24 mouse cellular contexts compared by ENCODE assay signal in genomic region chr2:104583032-104583431, GRCm38 (mm10). TPM values are rescaled to one million over a fixed set of nuclear protein-coding genes. Genes with fewer than 3 reads are reported as not detected.
A peak's percentile ranks its signal among the peaks of the same experiment; 100 is the strongest.
DNase-seq lines count a peak whose midpoint lies in the region; ATAC-seq and TF ChIP-seq lines count a peak whose summit lies in the region.
"Had no signal": no experiment of that assay in that cellular context is flagged by ENCODE, and none has a peak within 500 bp of the region (broad histone marks: within the 10 kb centered on the region; RNA-seq: fewer than 3 reads in every experiment).

No protein-coding gene starts in this region.

- peak overlapping the region; percentile 61 for H3K27ac ChIP-seq in liver, adult 2 months (replicated peaks; ENCODE audit: insufficient read depth, low read depth, low read length)
- no peak overlapping the region for H3K27ac ChIP-seq in liver, embryonic 12.5 days
- no peak overlapping the region for H3K27ac ChIP-seq in liver, embryonic 16.5 days (ENCODE audit: low read length)
- H3K27ac ChIP-seq in liver, embryonic 11.5 days (ENCODE audit: low read depth, low read length), result no peak overlapping the region
- no peak overlapping the region for H3K27ac ChIP-seq in midbrain, embryonic 12.5 days (replicated peaks)
- H3K27ac ChIP-seq in midbrain, embryonic 14.5 days (replicated peaks; ENCODE audit: low read depth, low read length), result no peak overlapping the region
- H3K27ac ChIP-seq: embryonic facial prominence, embryonic 10.5 days; embryonic facial prominence, embryonic 12.5 days; forebrain, embryonic 13.5 days; forebrain, embryonic 15.5 days had no signal

- DNase-seq in liver, adult 2 months (ENCODE audit: extremely low read depth, low read depth, low spot score), result peak; percentile 98
- DNase-seq in liver, embryonic 11.5 days (ENCODE audit: low spot score), result no peak
- no peak for DNase-seq in midbrain, embryonic 14.5 days
- DNase-seq: adrenal gland, adult 8-10 months; adrenal gland, postnatal 14 days; adrenal gland, postnatal 36 days; B cell, adult 2 months; cerebellum, adult 11-12 months; cerebellum, adult 2 months; cerebellum, adult 9-10 months; cerebellum, postnatal 10 days; cerebellum, postnatal 25 days had no signal

- no peak for TF ChIP-seq POLR2A in liver, adult 2 months (IDR thresholded peaks at IDR 0.05; ENCODE audit: extremely low read depth, insufficient read depth, low read length)

- H3K27me3 ChIP-seq in liver, adult 2 months (ENCODE audit: control insufficient read depth, insufficient read depth, low read length), result no peaks in the 10 kb centered on the region
- H3K27me3 ChIP-seq in liver, embryonic 12.5 days (replicated peaks), result no peaks in the 10 kb centered on the region; the same call in 1 of the 2 replicates
- H3K27me3 ChIP-seq in liver, embryonic 16.5 days (ENCODE audit: control insufficient read depth, insufficient read depth, low read depth, low read length), result no peaks in the 10 kb centered on the region
- no peaks in the 10 kb centered on the region for H3K27me3 ChIP-seq in liver, embryonic 11.5 days (replicated peaks; ENCODE audit: control insufficient read depth, insufficient read depth, low read length)
- no peaks in the 10 kb centered on the region for H3K27me3 ChIP-seq in midbrain, embryonic 12.5 days
- H3K27me3 ChIP-seq in midbrain, embryonic 14.5 days (ENCODE audit: control insufficient read depth, insufficient read depth, low read length), result no peaks in the 10 kb centered on the region
- H3K27me3 ChIP-seq: CH12.LX; embryonic facial prominence, embryonic 12.5 days; forebrain, embryonic 13.5 days; forebrain, embryonic 15.5 days; Patski had no signal

- H3K9me3 ChIP-seq in liver, embryonic 12.5 days (replicated peaks), result no peaks in the 10 kb centered on the region
- no peaks in the 10 kb centered on the region for H3K9me3 ChIP-seq in liver, embryonic 16.5 days (replicated peaks; ENCODE audit: control insufficient read depth, low read length)
- H3K9me3 ChIP-seq in liver, embryonic 11.5 days (ENCODE audit: control insufficient read depth, low read length), result no peaks in the 10 kb centered on the region
- no peaks in the 10 kb centered on the region for H3K9me3 ChIP-seq in midbrain, embryonic 12.5 days
- H3K9me3 ChIP-seq in midbrain, embryonic 14.5 days (ENCODE audit: control insufficient read depth, low read length), result no peaks in the 10 kb centered on the region
- H3K9me3 ChIP-seq: embryonic facial prominence, embryonic 10.5 days; embryonic facial prominence, embryonic 12.5 days; forebrain, embryonic 13.5 days; forebrain, embryonic 15.5 days; G1E had no signal

- TF ChIP-seq CTCF in liver, adult 2 months (IDR thresholded peaks at IDR 0.05; ENCODE audit: low read depth, low read length), result no peak

- H3K79me2 ChIP-seq in liver, adult 2 months (ENCODE audit: control insufficient read depth, insufficient read depth, low read length), result no peaks in the 10 kb centered on the region

- WGBS in liver, adult 2 months, result 23% methylated on average over 6 of the region's 6 CpGs
- 61% methylated on average over 6 of the region's 6 CpGs for WGBS in liver, embryonic 12.5 days (ENCODE audit: insufficient replicate concordance)
- WGBS in liver, embryonic 16.5 days (ENCODE audit: insufficient replicate concordance), result 43% methylated on average over 6 of the region's 6 CpGs
- 60% methylated on average over 6 of the region's 6 CpGs for WGBS in liver, embryonic 11.5 days
- WGBS in midbrain, embryonic 12.5 days, result 68% methylated on average over 6 of the region's 6 CpGs
- WGBS in midbrain, embryonic 14.5 days, result 75% methylated on average over 6 of the region's 6 CpGs

- no peaks in the 10 kb centered on the region for H3K36me3 ChIP-seq in liver, adult 2 months (ENCODE audit: control insufficient read depth, insufficient read depth, low read length)
- H3K36me3 ChIP-seq in liver, embryonic 12.5 days, result no peaks in the 10 kb centered on the region
- H3K36me3 ChIP-seq in liver, embryonic 16.5 days (ENCODE audit: control insufficient read depth, insufficient read depth), result no peaks in the 10 kb centered on the region
- no peaks in the 10 kb centered on the region for H3K36me3 ChIP-seq in liver, embryonic 11.5 days (ENCODE audit: control insufficient read depth, insufficient read depth, low read length)
- no peaks in the 10 kb centered on the region for H3K36me3 ChIP-seq in midbrain, embryonic 12.5 days
- no peaks in the 10 kb centered on the region for H3K36me3 ChIP-seq in midbrain, embryonic 14.5 days (ENCODE audit: control insufficient read depth, insufficient read depth, low read length)
- H3K36me3 ChIP-seq: embryonic facial prominence, embryonic 10.5 days; embryonic facial prominence, embryonic 12.5 days; forebrain, embryonic 15.5 days; G1E had no signal

- peaks cover 6% of the 10 kb centered on the region for H3K4me1 ChIP-seq in liver, adult 2 months (ENCODE audit: control insufficient read depth, insufficient read depth, low read length)
- peaks cover 10% of the 10 kb centered on the region; the same call in 1 of the 2 replicates for H3K4me1 ChIP-seq in liver, embryonic 12.5 days
- H3K4me1 ChIP-seq in liver, embryonic 16.5 days (ENCODE audit: control insufficient read depth, low read depth, low read length), result peaks cover 3% of the 10 kb centered on the region
- 0 out of 2 replicates have a peak, but pooled peaks cover 3% of the 10 kb centered on the region for H3K4me1 ChIP-seq in liver, embryonic 11.5 days (replicated peaks; ENCODE audit: control insufficient read depth, insufficient read depth, low read length)
- H3K4me1 ChIP-seq in midbrain, embryonic 12.5 days, result no peaks in the 10 kb centered on the region
- no peaks in the 10 kb centered on the region for H3K4me1 ChIP-seq in midbrain, embryonic 14.5 days (ENCODE audit: control insufficient read depth, insufficient read depth, low read length)
- H3K4me1 ChIP-seq: embryonic facial prominence, embryonic 10.5 days; embryonic facial prominence, embryonic 12.5 days; forebrain, embryonic 15.5 days had no signal

- H3K9ac ChIP-seq in liver, adult 2 months (ENCODE audit: low read depth, low read length), result no peak overlapping the region
- H3K9ac ChIP-seq in liver, embryonic 12.5 days, result no peak overlapping the region
- H3K9ac ChIP-seq in liver, embryonic 16.5 days (ENCODE audit: low read depth, low read length), result no peak overlapping the region
- H3K9ac ChIP-seq in liver, embryonic 11.5 days (ENCODE audit: low read depth, low read length), result no peak overlapping the region
- 0 out of 2 replicates have a peak overlapping the region, but pooled peaks have one; percentile 11 for H3K9ac ChIP-seq in midbrain, embryonic 12.5 days (replicated peaks)
- H3K9ac ChIP-seq in midbrain, embryonic 14.5 days (replicated peaks; ENCODE audit: low read length), result no peak overlapping the region
- H3K9ac ChIP-seq: embryonic facial prominence, embryonic 12.5 days; forebrain, embryonic 13.5 days; forebrain, embryonic 15.5 days had no signal

- H3K4me3 ChIP-seq in liver, adult 2 months (ENCODE audit: insufficient read depth, low read depth, low read length), result no peak overlapping the region
- no peak overlapping the region for H3K4me3 ChIP-seq in liver, embryonic 12.5 days
- no peak overlapping the region for H3K4me3 ChIP-seq in liver, embryonic 16.5 days (ENCODE audit: low read depth, low read length)
- H3K4me3 ChIP-seq in liver, embryonic 11.5 days (ENCODE audit: low read depth, low read length), result no peak overlapping the region
- H3K4me3 ChIP-seq in midbrain, embryonic 12.5 days, result no peak overlapping the region
- no peak overlapping the region for H3K4me3 ChIP-seq in midbrain, embryonic 14.5 days (replicated peaks; ENCODE audit: low read depth, low read length)
- H3K4me3 ChIP-seq: embryonic facial prominence, embryonic 10.5 days; embryonic facial prominence, embryonic 12.5 days; forebrain, embryonic 13.5 days; forebrain, embryonic 15.5 days had no signal

- ATAC-seq in liver, embryonic 12.5 days, result no peak
- ATAC-seq in liver, embryonic 16.5 days (ENCODE audit: low read depth), result peak; percentile 33
- ATAC-seq in liver, embryonic 11.5 days (replicated peaks; ENCODE audit: low FRiP score), result no peak
- ATAC-seq in midbrain, embryonic 12.5 days (ENCODE audit: low FRiP score, low read depth), result no peak
- no peak for ATAC-seq in midbrain, embryonic 14.5 days (ENCODE audit: low FRiP score, low TSS enrichment)
- ATAC-seq: activated CD4-positive, CD25-positive, alpha-beta regulatory T cell, adult 4 months; CD4-positive, CD25-positive, alpha-beta regulatory T cell, adult 4 months; forebrain, embryonic 13.5 days; forebrain, embryonic 15.5 days; Patski had no signal

- no peak overlapping the region for H3K4me2 ChIP-seq in liver, embryonic 12.5 days
- H3K4me2 ChIP-seq in liver, embryonic 16.5 days (ENCODE audit: low read depth, low read length), result no peak overlapping the region
- H3K4me2 ChIP-seq in liver, embryonic 11.5 days, result no peak overlapping the region
- H3K4me2 ChIP-seq in midbrain, embryonic 12.5 days (replicated peaks), result no peak overlapping the region
- H3K4me2 ChIP-seq in midbrain, embryonic 14.5 days (ENCODE audit: low read length), result no peak overlapping the region
- H3K4me2 ChIP-seq: embryonic facial prominence, embryonic 12.5 days; forebrain, embryonic 13.5 days; forebrain, embryonic 15.5 days had no signal

RNA-seq across cellular contexts. Expression of gene Cstf3, which starts 7.3 kb away (rescaled TPM):
- 10.5 and 11.8 TPM in 2 replicates for total RNA-seq in liver, adult 2 months (2014; rRNA removed)
- 5.1 and 5.2 TPM in 2 replicates for polyA plus RNA-seq in liver, adult 2 months (2012; rRNA removed)
- polyA plus RNA-seq in liver, embryonic 12.5 days (2016; fragmentation: Nextera tagmentation; extraction: Ambion mirVana), result 39.4 and 43.2 TPM in 2 replicates
- polyA plus RNA-seq in liver, embryonic 16.5 days (2015; fragmentation: Nextera tagmentation; extraction: Ambion mirVana), result 21.9 and 24.4 TPM in 2 replicates
- polyA plus RNA-seq in liver, embryonic 11.5 days (2014; fragmentation: Nextera tagmentation; extraction: Ambion mirVana), result 57.7 and 65.1 TPM in 2 replicates
- polyA plus RNA-seq in midbrain, embryonic 12.5 days (2016; fragmentation: Nextera tagmentation; extraction: Ambion mirVana), result 112 and 116 TPM in 2 replicates
- polyA plus RNA-seq in midbrain, embryonic 14.5 days (2014; fragmentation: Nextera tagmentation; extraction: Ambion mirVana), result 97.0 and 102 TPM in 2 replicates
